Mouse (Mus musculus) MN1 (cell line): Measurements from ENCODE around the gene Gm13023.
"Not testable (repeated sequence)": the region's sequence is repeated elsewhere in the genome, so short reads cannot be mapped to it uniquely, and the experiment has no call there.

Experiments
- DNase-seq: peaks from one replicate; pipeline ENCODE4 v3.0.0-alpha.2; 2016; ENCODE audit warnings: low spot score

The Gm13023 gene

GRCm38 (mm10) chr4:143789052-143789451 lies at the start of gene Gm13023:
Gene Gm13023, plus strand, starts transcription at chr4:143789352.
- DNase-seq = not testable (repeated sequence)

DNA sequence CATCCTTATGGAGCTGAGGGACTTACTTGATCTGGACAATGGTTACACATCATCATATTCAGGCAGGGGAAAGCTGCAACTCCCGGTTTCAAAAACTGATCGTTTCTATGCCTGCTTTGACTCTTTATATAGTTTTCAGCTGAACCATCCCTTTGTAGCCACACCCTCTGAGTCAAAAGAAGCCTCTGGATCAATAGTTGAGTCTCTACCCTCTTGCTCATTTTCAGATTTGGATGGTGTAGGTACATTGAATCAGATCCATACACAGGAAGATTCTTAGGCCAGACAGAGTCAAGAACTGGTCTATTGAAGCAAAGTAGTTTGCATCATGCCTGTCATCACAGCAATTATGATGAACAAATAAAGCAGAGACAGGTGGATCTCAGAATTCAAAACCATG lies 26.8 kb downstream of the Gm13023 start, which contains the start of gene Gm13084:
Gene Gm13084, minus strand, starts transcription at position 101 of the 400 bp plus-strand sequence.
- no peak for DNase-seq
